Mouse (Mus musculus): ENCODE results near the gene Cgref1. TPM values are rescaled to one million over a fixed set of nuclear protein-coding genes. Genes with fewer than 3 reads are reported as not detected.

Cgref1 gene
- polyA plus RNA-seq, 1 experiment from 2014 or later, result 2.7 TPM

DNA sequence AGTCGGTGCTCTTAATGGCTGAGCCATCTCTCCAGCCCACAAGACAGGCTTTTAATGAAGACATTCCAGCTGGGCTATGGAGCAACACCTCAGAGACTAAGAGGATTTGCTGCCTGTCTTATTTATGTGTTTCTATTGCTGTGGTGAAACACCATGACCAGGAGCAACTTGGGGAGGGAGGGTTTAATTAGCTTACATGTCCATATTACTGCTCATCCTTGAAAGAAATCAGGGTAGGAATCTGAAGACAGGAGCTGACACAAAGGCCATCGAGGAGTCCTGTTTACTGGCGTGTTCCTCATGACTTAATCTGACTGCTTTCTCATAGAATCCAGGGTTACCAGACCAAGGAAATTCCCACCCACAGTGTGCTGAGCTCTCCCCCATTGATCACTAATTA, 18.5 kb upstream of the Cgref1 start:
- WGBS, result 71% methylated on average over 3 of the region's 3 CpGs
- no peak overlapping the region for H3K4me2 ChIP-seq (ENCODE audit: low read depth, severe bottlenecking)
- H3K9me3 ChIP-seq (ENCODE audit: control insufficient read depth, low read length), result no peaks in the 10 kb centered on the region
- H3K4me3 ChIP-seq (ENCODE audit: low read depth, low read length), result no peak overlapping the region
- no peaks in the 10 kb centered on the region for H3K36me3 ChIP-seq (ENCODE audit: control insufficient read depth, insufficient read depth, low read length)
- peaks cover 5% of the 10 kb centered on the region for H3K4me1 ChIP-seq (ENCODE audit: control insufficient read depth, insufficient read depth, low read length)
- ATAC-seq (ENCODE audit: insufficient number of reproducible peaks, low FRiP score, low TSS enrichment, low read depth), result no peak
- no peak overlapping the region for H3K27ac ChIP-seq (replicated peaks; ENCODE audit: low read depth, low read length)
- no peak for DNase-seq (ENCODE audit: low spot score)
- no peak overlapping the region for H3K9ac ChIP-seq (ENCODE audit: low read length)
- H3K27me3 ChIP-seq (ENCODE audit: control insufficient read depth, insufficient read depth, low read length), result no peaks in the 10 kb centered on the region

- no peak overlapping the region for H3K4me2 ChIP-seq (ENCODE audit: low read depth, severe bottlenecking)
- H3K27ac ChIP-seq (replicated peaks; ENCODE audit: low read depth, low read length), result no peak overlapping the region
- no peaks in the 10 kb centered on the region for H3K27me3 ChIP-seq (ENCODE audit: control insufficient read depth, insufficient read depth, low read length)
- H3K4me1 ChIP-seq (ENCODE audit: control insufficient read depth, insufficient read depth, low read length), result peaks cover 13% of the 10 kb centered on the region
- DNase-seq (ENCODE audit: low spot score) (no peak), ATAC-seq (ENCODE audit: insufficient number of reproducible peaks, low FRiP score, low TSS enrichment, low read depth) (no peak)
- no peak overlapping the region for H3K4me3 ChIP-seq (ENCODE audit: low read depth, low read length)
- H3K9me3 ChIP-seq (ENCODE audit: control insufficient read depth, low read length), result no peaks in the 10 kb centered on the region
- H3K9ac ChIP-seq (ENCODE audit: low read length), result no peak overlapping the region
- 76% methylated on average over 10 of the region's 10 CpGs for WGBS
- peaks cover 10% of the 10 kb centered on the region for H3K36me3 ChIP-seq (ENCODE audit: control insufficient read depth, insufficient read depth, low read length)
Measured at GRCm38 (mm10) chr5:30961545-30962505, 16.4 kb upstream of the Cgref1 start.

GRCm38 (mm10) chr5:30960814-30961213, 15.4 kb upstream of the Cgref1 start:
- no peak overlapping the region for H3K27ac ChIP-seq (replicated peaks; ENCODE audit: low read depth, low read length)
- no peaks in the 10 kb centered on the region for H3K27me3 ChIP-seq (ENCODE audit: control insufficient read depth, insufficient read depth, low read length)
- H3K36me3 ChIP-seq (ENCODE audit: control insufficient read depth, insufficient read depth, low read length), result peaks cover 10% of the 10 kb centered on the region
- WGBS, result 94% methylated on average over 2 of the region's 2 CpGs
- peaks cover 13% of the 10 kb centered on the region for H3K4me1 ChIP-seq (ENCODE audit: control insufficient read depth, insufficient read depth, low read length)
- DNase-seq (ENCODE audit: low spot score), result no peak
- H3K9ac ChIP-seq (ENCODE audit: low read length), result no peak overlapping the region
- H3K4me2 ChIP-seq (ENCODE audit: low read depth, severe bottlenecking), result no peak overlapping the region; the same call in 1 of the 2 replicates
- no peak for ATAC-seq (ENCODE audit: insufficient number of reproducible peaks, low FRiP score, low TSS enrichment, low read depth)
- no peak overlapping the region for H3K4me3 ChIP-seq (ENCODE audit: low read depth, low read length)
- H3K9me3 ChIP-seq (ENCODE audit: control insufficient read depth, low read length), result no peaks in the 10 kb centered on the region

DNA sequence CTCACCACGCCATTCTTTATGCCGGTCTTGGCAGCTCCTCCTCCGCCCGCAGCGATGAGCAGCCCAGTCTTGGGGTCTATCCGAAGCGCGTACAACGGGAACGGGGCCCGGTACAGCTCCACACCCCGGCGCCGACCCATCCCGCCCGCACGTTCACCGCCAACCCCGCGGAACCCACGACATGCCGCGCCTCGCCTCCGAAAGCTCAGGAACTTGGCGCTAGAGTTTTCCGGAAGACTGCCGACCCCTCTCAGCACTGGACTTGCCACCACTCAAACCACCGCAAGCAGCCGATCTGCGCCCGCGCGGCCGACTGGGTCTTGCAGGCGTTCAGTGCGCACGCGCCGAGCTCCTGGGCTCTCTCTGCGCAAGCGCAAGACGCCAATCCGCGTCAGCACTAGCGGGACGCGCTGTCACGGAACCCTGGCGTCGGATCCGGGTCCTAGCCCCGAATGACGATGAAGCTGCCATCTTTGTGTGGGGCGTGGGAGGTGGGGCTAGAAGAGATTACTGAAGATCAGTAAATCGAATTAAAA, 14.6 kb upstream of the Cgref1 start, which contains the start of gene Preb:
Gene Preb (minus strand): TSS at position 396 of the 536 bp plus-strand sequence.
- peak within 1 kb of the TSS; percentile 90 for H3K4me2 ChIP-seq (ENCODE audit: low read depth, severe bottlenecking)
- H3K9me3 ChIP-seq (ENCODE audit: control insufficient read depth, low read length), result no peaks in the 10 kb centered on the region
- H3K27ac ChIP-seq (replicated peaks; ENCODE audit: low read depth, low read length), result peak within 1 kb of the TSS; percentile 73
- peaks cover 16% of the 10 kb centered on the region for H3K36me3 ChIP-seq (ENCODE audit: control insufficient read depth, insufficient read depth, low read length)
- H3K27me3 ChIP-seq (ENCODE audit: control insufficient read depth, insufficient read depth, low read length), result no peaks in the 10 kb centered on the region
- peak within 1 kb of the TSS; percentile 88 for H3K4me3 ChIP-seq (ENCODE audit: low read depth, low read length)
- H3K9ac ChIP-seq (ENCODE audit: low read length), result peak within 1 kb of the TSS; percentile 86
- DNase-seq (ENCODE audit: low spot score) (peak; percentile 99), ATAC-seq (ENCODE audit: insufficient number of reproducible peaks, low FRiP score, low TSS enrichment, low read depth) (peak; percentile 93)
- under 1% methylated on average over 56 of the region's 56 CpGs for WGBS
- peaks cover 13% of the 10 kb centered on the region for H3K4me1 ChIP-seq (ENCODE audit: control insufficient read depth, insufficient read depth, low read length)

- H3K9ac ChIP-seq (ENCODE audit: low read length), result peak overlapping the region; percentile 86
- no peaks in the 10 kb centered on the region for H3K27me3 ChIP-seq (ENCODE audit: control insufficient read depth, insufficient read depth, low read length)
- H3K9me3 ChIP-seq (ENCODE audit: control insufficient read depth, low read length), result no peaks in the 10 kb centered on the region
- peak overlapping the region; percentile 90 for H3K4me2 ChIP-seq (ENCODE audit: low read depth, severe bottlenecking)
- DNase-seq (ENCODE audit: low spot score) (no peak), ATAC-seq (ENCODE audit: insufficient number of reproducible peaks, low FRiP score, low TSS enrichment, low read depth) (peak; percentile 55; the same call in 1 of the 2 replicates)
- peaks cover 13% of the 10 kb centered on the region for H3K4me1 ChIP-seq (ENCODE audit: control insufficient read depth, insufficient read depth, low read length)
- H3K27ac ChIP-seq (replicated peaks; ENCODE audit: low read depth, low read length), result peak overlapping the region; percentile 73
- H3K4me3 ChIP-seq (ENCODE audit: low read depth, low read length), result peak overlapping the region; percentile 88
- 41% methylated on average over 19 of the region's 19 CpGs for whole genome bisulfite sequencing
- H3K36me3 ChIP-seq (ENCODE audit: control insufficient read depth, insufficient read depth, low read length), result peaks cover 21% of the 10 kb centered on the region
Measured at GRCm38 (mm10) chr5:30959198-30959854, 13.9 kb upstream of the Cgref1 start.

DNA sequence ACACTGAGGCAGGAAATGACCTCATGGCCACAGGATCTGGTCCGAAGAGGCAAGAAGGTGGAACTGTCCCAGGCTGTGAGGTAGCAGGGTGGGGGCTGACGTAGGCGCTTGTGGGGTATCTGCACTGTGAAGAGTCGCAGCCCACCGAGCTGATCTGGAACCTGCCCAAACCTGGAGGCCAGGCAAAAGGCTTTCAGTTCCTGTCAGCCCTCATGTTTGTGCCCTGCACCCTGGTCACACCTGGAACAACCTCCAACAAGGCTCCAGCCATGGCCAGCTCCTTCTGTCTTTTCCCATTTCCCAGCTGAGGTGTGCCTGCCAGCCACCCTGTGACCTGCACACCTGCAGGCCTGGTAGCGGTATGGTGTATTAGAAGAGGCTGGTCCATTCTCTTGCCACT, 12.5 kb upstream of the Cgref1 start:
- peaks cover 25% of the 10 kb centered on the region for H3K36me3 ChIP-seq (ENCODE audit: control insufficient read depth, insufficient read depth, low read length)
- H3K9ac ChIP-seq (ENCODE audit: low read length), result peak overlapping the region; percentile 17; the same call in 1 of the 2 replicates
- no peaks in the 10 kb centered on the region for H3K27me3 ChIP-seq (ENCODE audit: control insufficient read depth, insufficient read depth, low read length)
- H3K4me3 ChIP-seq (ENCODE audit: low read depth, low read length), result no peak overlapping the region
- H3K4me1 ChIP-seq (ENCODE audit: control insufficient read depth, insufficient read depth, low read length), result peaks cover 13% of the 10 kb centered on the region
- no peaks in the 10 kb centered on the region for H3K9me3 ChIP-seq (ENCODE audit: control insufficient read depth, low read length)
- no peak overlapping the region for H3K27ac ChIP-seq (replicated peaks; ENCODE audit: low read depth, low read length)
- ATAC-seq (ENCODE audit: insufficient number of reproducible peaks, low FRiP score, low TSS enrichment, low read depth) (no peak), DNase-seq (ENCODE audit: low spot score) (no peak)
- H3K4me2 ChIP-seq (ENCODE audit: low read depth, severe bottlenecking), result no peak overlapping the region
- WGBS, result 95% methylated on average over 6 of the region's 6 CpGs

DNA sequence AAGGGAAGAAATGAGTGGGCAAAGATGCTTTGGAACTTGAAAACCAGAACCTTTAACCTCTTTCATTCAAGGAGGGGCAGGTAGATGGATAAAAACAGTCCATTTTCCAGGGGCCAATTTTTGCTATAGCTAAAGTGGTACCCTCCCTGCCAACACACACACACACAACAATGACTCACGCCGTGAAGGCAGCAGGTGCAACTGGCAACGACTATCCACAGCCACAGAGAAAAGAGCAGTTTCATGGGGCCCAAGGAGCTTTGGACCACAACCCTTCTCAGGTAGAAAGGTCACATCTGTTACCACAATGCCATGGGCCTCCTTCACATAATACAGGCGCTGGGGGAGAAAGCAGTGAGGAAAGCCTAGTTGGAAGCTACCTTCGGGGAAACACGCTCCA, 10.4 kb upstream of the Cgref1 start:
- 95% methylated on average over 6 of the region's 6 CpGs for WGBS

DNA sequence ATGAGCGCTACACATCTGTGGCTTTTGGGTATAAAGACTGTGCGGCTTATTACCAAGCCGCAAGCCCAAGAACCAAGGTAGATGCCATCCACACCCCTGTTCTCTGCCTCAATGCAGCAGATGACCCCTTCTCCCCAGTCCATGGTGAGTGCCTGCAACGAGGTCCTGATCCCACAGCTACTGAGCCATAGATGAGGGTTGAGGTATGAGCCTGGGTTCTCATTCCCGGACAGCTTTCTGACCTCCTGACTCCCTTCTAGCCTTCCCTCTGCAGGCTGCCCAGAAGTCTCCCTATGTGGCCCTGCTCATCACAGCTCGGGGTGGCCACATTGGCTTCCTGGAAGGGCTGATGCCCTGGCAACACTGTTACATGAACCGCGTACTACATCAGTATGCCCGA, 9.2 kb upstream of the Cgref1 start:
- H3K9me3 ChIP-seq (ENCODE audit: control insufficient read depth, low read length), result no peaks in the 10 kb centered on the region
- no peaks in the 10 kb centered on the region for H3K27me3 ChIP-seq (ENCODE audit: control insufficient read depth, insufficient read depth, low read length)
- no peak overlapping the region for H3K4me3 ChIP-seq (ENCODE audit: low read depth, low read length)
- H3K4me1 ChIP-seq (ENCODE audit: control insufficient read depth, insufficient read depth, low read length), result peaks cover 13% of the 10 kb centered on the region
- H3K9ac ChIP-seq (ENCODE audit: low read length), result no peak overlapping the region
- ATAC-seq (ENCODE audit: insufficient number of reproducible peaks, low FRiP score, low TSS enrichment, low read depth), result no peak
- H3K27ac ChIP-seq (replicated peaks; ENCODE audit: low read depth, low read length), result no peak overlapping the region
- peaks cover 25% of the 10 kb centered on the region for H3K36me3 ChIP-seq (ENCODE audit: control insufficient read depth, insufficient read depth, low read length)
- no peak for DNase-seq (ENCODE audit: low spot score)
- H3K4me2 ChIP-seq (ENCODE audit: low read depth, severe bottlenecking), result no peak overlapping the region
- 95% methylated on average over 9 of the region's 9 CpGs for WGBS

More for the DNA sequence above, 10.4 kb upstream of the Cgref1 start:
- Histone ChIP-seq H3K27me3 (ENCODE audit: control insufficient read depth, insufficient read depth, low read length) (no peaks in the 10 kb centered on the region), H3K4me2 (ENCODE audit: low read depth, severe bottlenecking) (no peak overlapping the region), H3K27ac (replicated peaks; ENCODE audit: low read depth, low read length) (no peak overlapping the region), H3K4me3 (ENCODE audit: low read depth, low read length) (no peak overlapping the region), H3K9me3 (ENCODE audit: control insufficient read depth, low read length) (no peaks in the 10 kb centered on the region), H3K4me1 (ENCODE audit: control insufficient read depth, insufficient read depth, low read length) (peaks cover 13% of the 10 kb centered on the region), H3K9ac (ENCODE audit: low read length) (no peak overlapping the region), H3K36me3 (ENCODE audit: control insufficient read depth, insufficient read depth, low read length) (peaks cover 25% of the 10 kb centered on the region)
- ATAC-seq (ENCODE audit: insufficient number of reproducible peaks, low FRiP score, low TSS enrichment, low read depth), result no peak
- DNase-seq (ENCODE audit: low spot score), result no peak
